Mouse (Mus musculus): ENCODE measurements around the gene Apoa5.

GRCm38 (mm10) chr9:46261131-46261530 is 7.3 kb upstream of the Apoa5 start:
- TF ChIP-seq CTCF (conservative IDR thresholded peaks at IDR 0.05; ENCODE audit: low read length) (no peak), NANOG (IDR thresholded peaks at IDR 0.05; ENCODE audit: borderline replicate concordance, low read length) (no peak), POU5F1 (IDR thresholded peaks at IDR 0.05; ENCODE audit: borderline replicate concordance, low read length) (no peak)
